Mouse (Mus musculus) brown adipose tissue, adult 24 weeks (tissue): ENCODE measurements around the gene Bri3bp. TPM values are rescaled to one million over a fixed set of nuclear protein-coding genes. Genes with fewer than 3 reads are reported as not detected.
A peak's percentile ranks its signal among the peaks of the same experiment; 100 is the strongest.

Experiments
- H3K27ac ChIP-seq: fragments of 200-500 bp; replicated peaks from 2 replicates; pipeline ENCODE4 v1.5.1; 2012; ENCODE audit warnings: low read depth, mild to moderate bottlenecking, low read length
- H3K4me1 ChIP-seq: fragments of 200-500 bp; 2 replicates; pipeline ENCODE4 v1.6.1; 2012; ENCODE audit warnings: low read length, mixed read lengths; ENCODE audit not compliant: control insufficient read depth, insufficient read depth, insufficient read length
- H3K4me3 ChIP-seq: fragments of 200-500 bp; 2 replicates; pipeline ENCODE4 v1.5.1; 2012; ENCODE audit warnings: low read depth, mild to moderate bottlenecking, low read length, moderate library complexity; ENCODE audit not compliant: insufficient read depth
- polyA plus RNA-seq: library from polyadenylated mRNA; stranded (reverse); fragments of >200 nt; gene quantifications from 2 replicates; pipeline ENCODE4 v1.2.4, GENCODE M21; 2012; ENCODE audit not compliant: missing spikeins, insufficient read depth, insufficient read length

Gene Bri3bp
- 15.4 and 19.5 TPM in 2 replicates for polyA plus RNA-seq

GRCm38 (mm10) chr5:125441234-125442114 is at the start of gene Bri3bp:
Bri3bp (plus strand) TSS chr5:125441568.
- Histone ChIP-seq H3K27ac (peak within 1 kb of the TSS; percentile 35), H3K4me1 (no peaks in the 10 kb centered on the region), H3K4me3 (peak within 1 kb of the TSS; percentile 87)

DNA sequence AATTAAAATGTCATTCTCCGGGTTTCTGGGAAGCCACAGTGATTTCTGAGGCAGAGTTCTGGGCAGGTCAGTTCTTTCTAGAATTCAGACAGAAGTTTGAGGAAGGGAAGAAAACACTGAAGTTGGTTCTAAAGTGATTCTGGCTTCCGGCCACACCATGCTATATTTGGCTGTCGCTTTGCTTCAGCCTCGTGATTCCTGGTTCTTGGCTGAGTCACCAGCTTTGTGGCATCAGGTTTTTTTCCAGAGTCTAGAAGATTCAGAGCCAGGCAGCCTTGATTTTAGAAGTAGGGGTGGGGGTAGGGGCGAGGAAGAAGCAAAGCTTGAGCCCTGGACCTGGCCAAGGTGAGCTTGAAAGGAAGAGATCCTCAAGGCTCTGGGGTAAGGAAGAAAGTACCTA is 49.8 kb upstream of the Bri3bp start:
- Histone ChIP-seq H3K4me3 (peak overlapping the region; percentile 36), H3K27ac (peak overlapping the region; percentile 100), H3K4me1 (peaks cover 16% of the 10 kb centered on the region)

DNA sequence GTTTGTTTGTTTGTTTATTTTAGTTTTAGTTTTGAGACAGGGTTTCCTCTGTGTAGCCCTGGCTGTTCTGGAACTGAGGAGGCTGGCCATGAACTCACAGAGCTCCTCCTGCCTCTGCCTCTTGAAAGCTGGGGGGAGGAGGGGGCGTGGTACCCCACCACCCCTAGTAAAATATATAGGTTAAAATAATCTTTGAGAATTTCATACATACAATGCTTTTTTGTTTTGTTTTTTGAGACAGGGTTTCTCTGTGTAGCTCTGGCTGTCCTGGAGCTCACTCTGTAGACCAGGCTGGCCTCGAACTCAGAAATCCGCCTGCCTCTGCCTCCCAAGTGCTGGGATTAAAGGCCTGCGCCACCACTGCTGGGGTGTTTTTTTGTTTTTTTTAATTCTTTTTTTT is 49.2 kb upstream of the Bri3bp start:
- Histone ChIP-seq H3K4me3 (peak overlapping the region; percentile 10; the same call in 1 of the 2 replicates), H3K27ac (peak overlapping the region; percentile 100), H3K4me1 (peaks cover 16% of the 10 kb centered on the region)

GRCm38 (mm10) chr5:125392618-125392976 is 48.8 kb upstream of the Bri3bp start:
- H3K4me3 ChIP-seq: peak overlapping the region; percentile 45
- peaks cover 16% of the 10 kb centered on the region for H3K4me1 ChIP-seq
- peak overlapping the region; percentile 100 for H3K27ac ChIP-seq

DNA sequence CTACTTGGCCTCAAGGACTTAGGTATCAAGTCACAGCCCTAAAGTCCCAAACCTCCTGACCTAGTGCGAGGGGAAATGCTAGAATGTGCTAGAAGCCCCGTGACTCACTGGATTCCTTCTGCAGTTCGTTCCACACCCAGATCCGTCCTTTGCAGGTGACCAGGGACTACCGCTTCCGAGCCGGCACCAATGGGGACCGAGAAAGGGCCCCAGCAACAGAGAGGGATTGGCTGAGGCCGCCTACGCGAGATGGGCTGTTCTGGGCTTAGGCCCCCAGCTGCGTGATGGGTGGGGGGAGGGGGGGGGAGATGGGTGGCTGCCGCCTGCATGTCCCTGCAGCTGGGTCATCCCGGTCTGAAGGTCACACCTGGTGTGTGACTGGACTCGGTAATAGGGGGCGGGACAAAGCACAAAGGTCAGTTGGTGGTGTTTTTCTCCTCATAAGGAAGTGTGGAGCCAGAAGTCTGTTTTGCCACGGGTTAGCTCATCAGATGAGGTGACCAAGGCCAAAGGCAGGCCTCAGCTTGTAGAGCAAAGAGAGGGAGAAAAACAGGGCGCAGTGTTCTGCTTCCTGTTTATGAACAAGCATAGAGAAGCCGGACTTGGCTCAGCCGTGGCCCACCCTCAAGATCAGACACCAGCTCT is 48.3 kb upstream of the Bri3bp start:
- peak overlapping the region; percentile 100 for H3K27ac ChIP-seq
- H3K4me3 ChIP-seq: peak overlapping the region; percentile 48
- H3K4me1 ChIP-seq: peaks cover 16% of the 10 kb centered on the region

GRCm38 (mm10) chr5:125393622-125394603 is 47.5 kb upstream of the Bri3bp start:
- peaks cover 16% of the 10 kb centered on the region for H3K4me1 ChIP-seq
- peak overlapping the region; percentile 48 for H3K4me3 ChIP-seq
- peak overlapping the region; percentile 99 for H3K27ac ChIP-seq

DNA sequence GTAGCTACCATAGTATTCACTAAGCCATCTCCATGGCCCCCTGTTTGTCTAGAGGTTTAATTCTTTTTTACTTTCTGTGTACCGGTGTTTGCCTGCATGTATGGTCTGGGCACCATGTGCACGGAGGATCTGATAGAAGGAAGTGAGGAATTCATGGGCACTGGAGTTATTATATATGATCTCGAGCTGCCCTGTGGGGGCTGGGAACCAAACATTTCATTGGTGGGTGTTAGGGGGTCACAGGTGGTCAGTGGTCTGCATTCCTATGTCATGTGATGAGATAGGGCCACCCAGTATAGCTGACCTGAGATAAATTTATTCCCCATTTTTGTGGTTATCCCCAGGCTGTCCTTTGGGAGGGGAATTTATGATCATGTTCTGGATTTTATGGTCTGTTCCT is 46.4 kb upstream of the Bri3bp start:
- Histone ChIP-seq H3K27ac (peak overlapping the region; percentile 99), H3K4me3 (no peak overlapping the region), H3K4me1 (peaks cover 16% of the 10 kb centered on the region)

- Histone ChIP-seq H3K27ac (no peak overlapping the region), H3K4me1 (no peaks in the 10 kb centered on the region; the same call in 1 of the 2 replicates), H3K4me3 (no peak overlapping the region)
These were observed 40.5 kb upstream of the Bri3bp start for GRCm38 (mm10) chr5:125400903-125401302.

GRCm38 (mm10) chr5:125402476-125402875 is 38.9 kb upstream of the Bri3bp start:
- Histone ChIP-seq H3K27ac (peak overlapping the region; percentile 79; the same call in 1 of the 2 replicates), H3K4me3 (no peak overlapping the region), H3K4me1 (peaks cover 5% of the 10 kb centered on the region)

DNA sequence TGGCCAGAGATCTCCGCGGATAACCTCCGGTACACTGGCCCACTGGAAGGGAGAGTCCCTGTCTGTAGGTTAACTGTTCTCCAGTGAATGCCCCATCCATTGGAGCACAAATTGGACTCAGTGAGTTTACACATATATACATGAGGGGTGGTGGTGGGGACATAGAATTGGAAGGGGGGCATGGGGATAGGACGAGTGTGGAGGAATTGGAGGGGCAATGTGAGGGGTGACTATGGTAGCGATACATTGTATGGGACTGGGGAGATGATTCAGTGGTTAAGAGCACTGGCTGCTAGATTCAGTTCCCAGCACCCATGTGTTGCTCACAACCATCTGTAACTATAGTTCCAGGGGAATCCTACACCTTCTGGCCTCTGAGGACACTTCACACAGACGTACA is 38.4 kb upstream of the Bri3bp start:
- H3K27ac ChIP-seq: peak overlapping the region; percentile 79
- H3K4me1 ChIP-seq: peaks cover 5% of the 10 kb centered on the region
- no peak overlapping the region for H3K4me3 ChIP-seq

DNA sequence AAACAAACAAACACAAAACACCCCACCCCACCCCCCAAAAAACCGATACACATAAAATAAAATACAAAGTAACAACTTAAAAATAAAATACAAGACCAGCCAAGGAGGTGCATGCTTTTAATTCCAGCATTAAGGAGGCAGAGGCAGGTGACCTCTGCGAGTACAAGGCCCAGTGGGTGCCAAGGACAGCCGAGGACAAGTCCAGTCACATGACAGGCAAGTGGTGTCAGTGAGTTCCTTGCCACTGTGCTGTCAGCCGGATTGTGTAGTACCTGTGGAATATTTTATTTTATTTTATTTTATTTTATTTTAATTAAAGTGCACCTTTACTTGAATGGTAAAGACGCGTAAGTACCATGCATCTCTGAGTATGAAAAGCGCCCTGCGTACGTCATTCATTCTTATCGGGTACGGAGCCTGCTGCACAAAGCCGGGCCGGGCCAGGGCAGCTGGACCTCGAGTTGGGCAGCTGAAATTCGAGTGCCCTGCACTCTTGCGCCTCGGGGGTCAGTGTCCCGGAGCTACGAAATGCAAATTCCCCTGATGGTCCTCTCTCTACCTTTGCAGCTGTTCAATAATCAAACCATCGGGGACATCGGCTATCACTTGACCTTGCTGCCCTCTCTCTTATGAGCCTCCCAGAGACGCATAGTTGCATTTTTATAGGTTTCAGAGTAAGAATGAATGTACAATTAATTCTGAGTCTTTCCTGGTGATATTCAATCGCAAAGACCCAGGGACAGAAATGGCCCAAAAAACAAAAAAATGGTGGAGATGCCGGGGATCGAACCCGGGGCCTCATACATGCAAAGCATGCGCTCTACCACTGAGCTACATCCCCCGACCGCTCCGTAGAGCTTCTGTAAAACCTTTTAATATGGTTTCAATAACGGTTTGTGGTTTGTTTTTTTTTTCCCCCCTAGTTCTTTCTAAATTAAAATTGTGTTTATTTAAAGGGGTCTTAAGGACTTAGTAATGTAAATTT is 37.6 kb upstream of the Bri3bp start:
- Histone ChIP-seq H3K4me3 (peak overlapping the region; percentile 42), H3K27ac (peak overlapping the region; percentile 83), H3K4me1 (peaks cover 5% of the 10 kb centered on the region)

DNA sequence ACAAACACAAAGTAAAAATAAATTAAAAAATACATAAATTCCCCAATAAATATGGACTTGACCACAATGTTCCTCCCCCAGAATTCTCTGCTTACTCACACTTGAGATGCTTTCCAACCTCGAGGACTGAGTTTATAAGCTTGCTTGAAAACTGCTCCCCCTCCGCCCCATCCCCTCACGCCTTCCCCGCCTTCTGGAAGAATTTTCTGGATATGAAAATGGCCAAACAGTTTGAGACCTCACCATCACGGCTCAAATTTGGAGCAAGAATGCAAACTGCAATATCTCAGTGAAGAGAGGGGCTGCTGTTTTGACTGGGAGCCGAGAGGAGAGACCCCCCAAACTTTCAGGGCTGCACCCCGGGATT is 36.8 kb upstream of the Bri3bp start:
- Histone ChIP-seq H3K27ac (peak overlapping the region; percentile 92), H3K4me3 (peak overlapping the region; percentile 68), H3K4me1 (peaks cover 5% of the 10 kb centered on the region)

- Histone ChIP-seq H3K4me1 (peaks cover 5% of the 10 kb centered on the region), H3K4me3 (peak overlapping the region; percentile 68), H3K27ac (peak overlapping the region; percentile 92)
These were observed 36.3 kb upstream of the Bri3bp start for GRCm38 (mm10) chr5:125404903-125405545.
